Comparison of ENCODE assay signal across 37 mouse cellular contexts in genomic region chr4:115815606-115816005, GRCm38 (mm10). TPM values are rescaled to one million over a fixed set of nuclear protein-coding genes. Genes with fewer than 3 reads are reported as not detected.
"Had no signal": no experiment of that assay in that cellular context is flagged by ENCODE, and none has a peak within 500 bp of the region (broad histone marks: within the 10 kb centered on the region; RNA-seq: fewer than 3 reads in every experiment).

No protein-coding gene starts in this region.

- H3K9ac ChIP-seq: limb, embryonic 12.5 days; limb, embryonic 13.5 days; limb, embryonic 15.5 days; liver, embryonic 12.5 days; liver, embryonic 13.5 days; liver, embryonic 14.5 days; liver, embryonic 15.5 days; liver, postnatal 0 days; lung, embryonic 14.5 days; lung, embryonic 15.5 days; midbrain, embryonic 12.5 days; midbrain, embryonic 13.5 days; midbrain, embryonic 15.5 days; neural tube, embryonic 12.5 days had no signal

- H3K27ac ChIP-seq: left cerebral cortex, adult 2 months; limb, embryonic 10.5 days; limb, embryonic 12.5 days; limb, embryonic 13.5 days; limb, embryonic 15.5 days; liver, embryonic 12.5 days; liver, embryonic 13.5 days; liver, embryonic 14.5 days; liver, embryonic 15.5 days; lung, embryonic 15.5 days; macrophage; midbrain, embryonic 10.5 days; midbrain, embryonic 12.5 days; midbrain, embryonic 13.5 days; midbrain, embryonic 15.5 days; neural tube, embryonic 12.5 days had no signal

- H3K27me3 ChIP-seq: limb, embryonic 12.5 days; limb, embryonic 13.5 days; limb, embryonic 15.5 days; liver, embryonic 12.5 days; liver, embryonic 13.5 days; liver, embryonic 15.5 days; lung, embryonic 15.5 days; megakaryocyte, embryonic 14.5 days; midbrain, embryonic 12.5 days; midbrain, embryonic 13.5 days; midbrain, embryonic 15.5 days; neural tube, embryonic 12.5 days had no signal

- DNase-seq: left cerebral cortex, postnatal 4 days; liver, embryonic 13.5 days; liver, postnatal 0 days; lung, adult 18-20 months; lung, adult 2 months; lung, embryonic 14.5 days; lung, postnatal 10 days; lung, postnatal 14 days; lung, postnatal 36 days; lung, postnatal 4 days; midbrain, embryonic 14.5 days had no signal

- H3K4me3 ChIP-seq: left cerebral cortex, adult 2 months; limb, embryonic 10.5 days; limb, embryonic 12.5 days; limb, embryonic 13.5 days; limb, embryonic 15.5 days; liver, embryonic 12.5 days; liver, embryonic 13.5 days; liver, embryonic 15.5 days; lung, embryonic 15.5 days; megakaryocyte, embryonic 14.5 days; midbrain, embryonic 10.5 days; midbrain, embryonic 12.5 days; midbrain, embryonic 13.5 days; midbrain, embryonic 15.5 days; myocyte; neural tube, embryonic 12.5 days had no signal

- H3K4me1 ChIP-seq: limb, embryonic 10.5 days; limb, embryonic 12.5 days; limb, embryonic 13.5 days; limb, embryonic 15.5 days; liver, embryonic 15.5 days; lung, embryonic 15.5 days; midbrain, embryonic 12.5 days; midbrain, embryonic 13.5 days; midbrain, embryonic 15.5 days; neural tube, embryonic 12.5 days had no signal

RNA-seq across cellular contexts. Expression of gene Tex38, which starts 34.8 kb away (rescaled TPM):
- total RNA-seq: left cerebral cortex, postnatal 10 days; left cerebral cortex, postnatal 25 days; megakaryocyte progenitor cell, adult 5-6 weeks; megakaryocyte, adult 5-6 weeks; megakaryocyte-erythroid progenitor cell, adult 5-6 weeks; monocyte, adult 5-6 weeks had no signal
- polyA plus RNA-seq: liver, embryonic 12.5 days; liver, embryonic 13.5 days; liver, embryonic 15.5 days; liver, embryonic 16.5 days; lung, embryonic 14.5 days; macrophage; midbrain, embryonic 11.5 days; midbrain, embryonic 12.5 days; myocyte; neural tube, embryonic 11.5 days had no signal
